Mouse (Mus musculus): Measurements from ENCODE around the gene Dnm2.

GRCm38 (mm10) chr9:21428178-21428577 is 3.5 kb downstream of the Dnm2 start:
- TF ChIP-seq CTCF (IDR thresholded peaks at IDR 0.05; ENCODE audit: borderline replicate concordance, extremely low read depth, insufficient read depth, insufficient read length) (no peak), POLR2A (IDR thresholded peaks at IDR 0.05; ENCODE audit: borderline replicate concordance, extremely low read depth, insufficient read depth, insufficient read length, poor library complexity, severe bottlenecking) (no peak)

All from brain, embryonic 14.5 days (tissue).